Mouse (Mus musculus): ENCODE results near the gene Pnpla8. TPM values are rescaled to one million over a fixed set of nuclear protein-coding genes. Genes with fewer than 3 reads are reported as not detected.
"Not testable (repeated sequence)": the region's sequence is repeated elsewhere in the genome, so short reads cannot be mapped to it uniquely, and the experiment has no call there.

The Pnpla8 gene
- polyA plus RNA-seq, 1 experiment from 2014 or later: 175 TPM

- 0 out of 2 replicates have a peak, but pooled peaks cover 5% of the 10 kb centered on the region for H3K4me1 ChIP-seq (ENCODE audit: control insufficient read depth, insufficient read depth, low read length)
- no peak overlapping the region for H3K9ac ChIP-seq (replicated peaks; ENCODE audit: low read depth, low read length)
- no peaks in the 10 kb centered on the region for H3K36me3 ChIP-seq (ENCODE audit: control insufficient read depth, insufficient read depth, low read length)
- no peak overlapping the region for H3K27ac ChIP-seq (ENCODE audit: low read depth, low read length)
- no peak overlapping the region for H3K4me2 ChIP-seq (ENCODE audit: low read depth, low read length)
- 97% methylated on average over 2 of the region's 2 CpGs for WGBS
- H3K9me3 ChIP-seq (ENCODE audit: control insufficient read depth, low read length): no peaks in the 10 kb centered on the region
- no peak for ATAC-seq (ENCODE audit: low read depth)
- H3K4me3 ChIP-seq (ENCODE audit: low read depth, low read length): no peak overlapping the region
- H3K27me3 ChIP-seq (ENCODE audit: control insufficient read depth, insufficient read depth, low read length): no peaks in the 10 kb centered on the region
Measured at GRCm38 (mm10) chr12:44267196-44267595, 46.0 kb downstream of the Pnpla8 start.

- Histone ChIP-seq H3K27ac (ENCODE audit: low read depth, low read length) (peak overlapping the region; percentile 98), H3K4me2 (ENCODE audit: low read depth, low read length) (peak overlapping the region; percentile 71), H3K4me3 (ENCODE audit: low read depth, low read length) (peak overlapping the region; percentile 81), H3K9ac (replicated peaks; ENCODE audit: low read depth, low read length) (peak overlapping the region; percentile 98), H3K4me1 (ENCODE audit: control insufficient read depth, insufficient read depth, low read length) (0 out of 2 replicates have a peak, but pooled peaks cover 5% of the 10 kb centered on the region), H3K27me3 (ENCODE audit: control insufficient read depth, insufficient read depth, low read length) (no peaks in the 10 kb centered on the region), H3K36me3 (ENCODE audit: control insufficient read depth, insufficient read depth, low read length) (no peaks in the 10 kb centered on the region), H3K9me3 (ENCODE audit: control insufficient read depth, low read length) (no peaks in the 10 kb centered on the region)
- under 1% methylated on average over 29 of the region's 38 CpGs for whole genome bisulfite sequencing
- peak; percentile 99 for ATAC-seq (ENCODE audit: low read depth)
Measured at GRCm38 (mm10) chr12:44268728-44269302, 47.6 kb downstream of the Pnpla8 start.

- peak overlapping the region; percentile 81 for H3K4me3 ChIP-seq (ENCODE audit: low read depth, low read length)
- H3K4me2 ChIP-seq (ENCODE audit: low read depth, low read length): peak overlapping the region; percentile 71
- peak; percentile 92 for ATAC-seq (ENCODE audit: low read depth)
- H3K9ac ChIP-seq (replicated peaks; ENCODE audit: low read depth, low read length): peak overlapping the region; percentile 98
- under 1% methylated on average over 23 of the region's 46 CpGs for WGBS
- 0 out of 2 replicates have a peak, but pooled peaks cover 5% of the 10 kb centered on the region for H3K4me1 ChIP-seq (ENCODE audit: control insufficient read depth, insufficient read depth, low read length)
- no peaks in the 10 kb centered on the region for H3K9me3 ChIP-seq (ENCODE audit: control insufficient read depth, low read length)
- no peaks in the 10 kb centered on the region for H3K36me3 ChIP-seq (ENCODE audit: control insufficient read depth, insufficient read depth, low read length)
- H3K27ac ChIP-seq (ENCODE audit: low read depth, low read length): peak overlapping the region; percentile 98
- no peaks in the 10 kb centered on the region for H3K27me3 ChIP-seq (ENCODE audit: control insufficient read depth, insufficient read depth, low read length)
Measured at GRCm38 (mm10) chr12:44269311-44269831, 48.2 kb downstream of the Pnpla8 start.

- Histone ChIP-seq H3K4me3 (ENCODE audit: low read depth, low read length) (no peak overlapping the region), H3K27me3 (ENCODE audit: control insufficient read depth, insufficient read depth, low read length) (no peaks in the 10 kb centered on the region), H3K9me3 (ENCODE audit: control insufficient read depth, low read length) (no peaks in the 10 kb centered on the region), H3K4me1 (ENCODE audit: control insufficient read depth, insufficient read depth, low read length) (0 out of 2 replicates have a peak, but pooled peaks cover 5% of the 10 kb centered on the region), H3K27ac (ENCODE audit: low read depth, low read length) (no peak overlapping the region), H3K4me2 (ENCODE audit: low read depth, low read length) (no peak overlapping the region), H3K9ac (replicated peaks; ENCODE audit: low read depth, low read length) (no peak overlapping the region), H3K36me3 (ENCODE audit: control insufficient read depth, insufficient read depth, low read length) (no peaks in the 10 kb centered on the region)
- ATAC-seq (ENCODE audit: low read depth): no peak
- WGBS: 94% methylated on average over 6 of the region's 6 CpGs
Measured at GRCm38 (mm10) chr12:44274125-44274835, 53.1 kb downstream of the Pnpla8 start.

- not testable (repeated sequence) for H3K4me3 ChIP-seq (ENCODE audit: low read depth, low read length); ATAC-seq (ENCODE audit: low read depth); H3K27me3 ChIP-seq (ENCODE audit: control insufficient read depth, insufficient read depth, low read length); H3K9me3 ChIP-seq (ENCODE audit: control insufficient read depth, low read length); H3K36me3 ChIP-seq (ENCODE audit: control insufficient read depth, insufficient read depth, low read length); H3K9ac ChIP-seq (replicated peaks; ENCODE audit: low read depth, low read length); H3K4me2 ChIP-seq (ENCODE audit: low read depth, low read length); H3K27ac ChIP-seq (ENCODE audit: low read depth, low read length); H3K4me1 ChIP-seq (ENCODE audit: control insufficient read depth, insufficient read depth, low read length)
- 86% methylated on average over 2 of the region's 2 CpGs for WGBS
Measured at GRCm38 (mm10) chr12:44280147-44280546, 59.0 kb downstream of the Pnpla8 start.

GRCm38 (mm10) chr12:44281534-44281933, 60.4 kb downstream of the Pnpla8 start:
- H3K9ac ChIP-seq (replicated peaks; ENCODE audit: low read depth, low read length): no peak overlapping the region
- no peak overlapping the region for H3K27ac ChIP-seq (ENCODE audit: low read depth, low read length)
- H3K4me3 ChIP-seq (ENCODE audit: low read depth, low read length): no peak overlapping the region
- H3K4me2 ChIP-seq (ENCODE audit: low read depth, low read length): no peak overlapping the region
- H3K36me3 ChIP-seq (ENCODE audit: control insufficient read depth, insufficient read depth, low read length): peaks cover 6% of the 10 kb centered on the region; the same call in 1 of the 2 replicates
- no peaks in the 10 kb centered on the region for H3K27me3 ChIP-seq (ENCODE audit: control insufficient read depth, insufficient read depth, low read length)
- H3K4me1 ChIP-seq (ENCODE audit: control insufficient read depth, insufficient read depth, low read length): no peaks in the 10 kb centered on the region
- no peak for ATAC-seq (ENCODE audit: low read depth)
- 86% methylated on average over 3 of the region's 3 CpGs for WGBS
- no peaks in the 10 kb centered on the region for H3K9me3 ChIP-seq (ENCODE audit: control insufficient read depth, low read length)

- Histone ChIP-seq H3K4me3 (ENCODE audit: low read depth, low read length) (no peak overlapping the region), H3K9me3 (ENCODE audit: control insufficient read depth, low read length) (no peaks in the 10 kb centered on the region), H3K9ac (replicated peaks; ENCODE audit: low read depth, low read length) (no peak overlapping the region), H3K4me1 (ENCODE audit: control insufficient read depth, insufficient read depth, low read length) (no peaks in the 10 kb centered on the region), H3K4me2 (ENCODE audit: low read depth, low read length) (no peak overlapping the region), H3K27me3 (ENCODE audit: control insufficient read depth, insufficient read depth, low read length) (no peaks in the 10 kb centered on the region), H3K27ac (ENCODE audit: low read depth, low read length) (no peak overlapping the region), H3K36me3 (ENCODE audit: control insufficient read depth, insufficient read depth, low read length) (peaks cover 6% of the 10 kb centered on the region; the same call in 1 of the 2 replicates)
- WGBS: 78% methylated on average over 9 of the region's 9 CpGs
- no peak for ATAC-seq (ENCODE audit: low read depth)
Measured at GRCm38 (mm10) chr12:44283378-44283777, 62.2 kb downstream of the Pnpla8 start.

GRCm38 (mm10) chr12:44286992-44287391, 65.8 kb downstream of the Pnpla8 start:
- Histone ChIP-seq H3K27ac (ENCODE audit: low read depth, low read length) (no peak overlapping the region), H3K4me3 (ENCODE audit: low read depth, low read length) (no peak overlapping the region), H3K36me3 (ENCODE audit: control insufficient read depth, insufficient read depth, low read length) (peaks cover 17% of the 10 kb centered on the region), H3K9ac (replicated peaks; ENCODE audit: low read depth, low read length) (no peak overlapping the region), H3K4me1 (ENCODE audit: control insufficient read depth, insufficient read depth, low read length) (no peaks in the 10 kb centered on the region), H3K4me2 (ENCODE audit: low read depth, low read length) (no peak overlapping the region), H3K9me3 (ENCODE audit: control insufficient read depth, low read length) (no peaks in the 10 kb centered on the region), H3K27me3 (ENCODE audit: control insufficient read depth, insufficient read depth, low read length) (no peaks in the 10 kb centered on the region)
- WGBS: 93% methylated on average over 8 of the region's 8 CpGs
- no peak for ATAC-seq (ENCODE audit: low read depth)

GRCm38 (mm10) chr12:44292281-44292680, 71.1 kb downstream of the Pnpla8 start:
- Histone ChIP-seq H3K27me3 (ENCODE audit: control insufficient read depth, insufficient read depth, low read length) (no peaks in the 10 kb centered on the region), H3K4me3 (ENCODE audit: low read depth, low read length) (no peak overlapping the region), H3K9me3 (ENCODE audit: control insufficient read depth, low read length) (no peaks in the 10 kb centered on the region), H3K27ac (ENCODE audit: low read depth, low read length) (no peak overlapping the region), H3K36me3 (ENCODE audit: control insufficient read depth, insufficient read depth, low read length) (peaks cover 18% of the 10 kb centered on the region), H3K4me1 (ENCODE audit: control insufficient read depth, insufficient read depth, low read length) (no peaks in the 10 kb centered on the region), H3K9ac (replicated peaks; ENCODE audit: low read depth, low read length) (no peak overlapping the region), H3K4me2 (ENCODE audit: low read depth, low read length) (no peak overlapping the region)
- ATAC-seq (ENCODE audit: low read depth): peak; percentile 56

Measured in neural tube, embryonic 14.5 days (tissue).